Mouse (Mus musculus): Measurements from ENCODE around the gene Dars.
"Not testable (repeated sequence)": the region's sequence is repeated elsewhere in the genome, so short reads cannot be mapped to it uniquely, and the experiment has no call there.

Gene Dars

GRCm38 (mm10) chr1:128353092-128353491 lies 64.1 kb downstream of the Dars start:
- CTCF ChIA-PET: no interaction called here

GRCm38 (mm10) chr1:128344232-128344631 lies 72.9 kb downstream of the Dars start:
- CTCF ChIA-PET: no interaction called here

- CTCF ChIA-PET: no interaction called here
Measured at GRCm38 (mm10) chr1:128337708-128338320, 79.4 kb downstream of the Dars start.

GRCm38 (mm10) chr1:128330313-128330712 lies 86.9 kb downstream of the Dars start:
- CTCF ChIA-PET: no interaction called here

GRCm38 (mm10) chr1:128328218-128328617 lies 89.0 kb downstream of the Dars start, which contains the start of gene Lct:
Gene Lct (minus strand): TSS chr1:128328318.
- CTCF ChIA-PET: no interaction called here

GRCm38 (mm10) chr1:128327165-128327564 lies 90.0 kb downstream of the Dars start:
- CTCF ChIA-PET: no interaction called here

DNA sequence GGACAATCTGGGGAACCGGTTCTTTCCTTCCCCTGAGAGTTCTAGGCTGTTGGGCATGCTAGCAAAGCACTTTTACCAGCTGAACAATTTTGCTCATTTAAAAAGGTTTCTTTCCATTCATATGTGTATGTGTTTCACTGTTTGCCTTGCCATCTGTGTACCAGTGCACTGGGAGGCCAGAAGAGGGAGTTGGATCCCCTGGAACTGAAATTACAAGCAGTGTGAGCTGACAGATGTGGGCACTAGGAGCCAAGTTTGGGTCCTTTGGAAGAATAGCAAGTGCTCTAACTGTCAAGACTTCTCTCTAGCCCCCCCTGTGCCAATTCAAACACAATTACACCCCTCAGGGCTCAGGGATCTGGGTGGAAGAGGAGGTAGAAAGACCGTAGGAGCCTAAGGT lies 92.4 kb downstream of the Dars start:
- CTCF ChIA-PET: no interaction called here

- CTCF ChIA-PET: no interaction called here
Measured at GRCm38 (mm10) chr1:128323026-128323643, 94.0 kb downstream of the Dars start.

DNA sequence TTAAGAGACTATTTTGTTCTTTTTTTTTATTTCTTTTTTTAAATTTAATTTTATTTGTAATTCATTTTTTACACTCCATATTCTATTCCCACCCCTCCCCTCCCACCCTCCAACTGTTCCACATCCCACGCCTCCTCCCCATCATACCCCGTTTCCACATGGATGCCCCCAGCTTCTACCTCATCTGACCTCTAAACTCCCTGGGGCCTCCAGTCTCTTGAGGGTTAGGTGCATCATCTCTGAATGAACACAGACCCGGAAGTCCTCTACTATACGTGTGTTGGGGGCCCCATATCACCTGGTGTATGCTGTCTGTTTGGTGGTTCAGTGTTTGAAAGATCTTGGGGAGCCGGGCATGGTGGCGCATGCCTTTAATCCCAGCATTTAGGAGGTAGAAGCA lies 97.9 kb downstream of the Dars start:
- CTCF ChIA-PET: not testable (repeated sequence)

GRCm38 (mm10) chr1:128314665-128315064 lies 102.5 kb downstream of the Dars start:
- CTCF ChIA-PET: no interaction called here

Measured in spleen, embryonic (tissue).